Mouse (Mus musculus): Measurements from ENCODE around the gene Lgals3. TPM values are rescaled to one million over a fixed set of nuclear protein-coding genes. Genes with fewer than 3 reads are reported as not detected.

The Lgals3 gene
- polyA plus RNA-seq, 1 experiment from 2014 or later, result 0.49 TPM

DNA sequence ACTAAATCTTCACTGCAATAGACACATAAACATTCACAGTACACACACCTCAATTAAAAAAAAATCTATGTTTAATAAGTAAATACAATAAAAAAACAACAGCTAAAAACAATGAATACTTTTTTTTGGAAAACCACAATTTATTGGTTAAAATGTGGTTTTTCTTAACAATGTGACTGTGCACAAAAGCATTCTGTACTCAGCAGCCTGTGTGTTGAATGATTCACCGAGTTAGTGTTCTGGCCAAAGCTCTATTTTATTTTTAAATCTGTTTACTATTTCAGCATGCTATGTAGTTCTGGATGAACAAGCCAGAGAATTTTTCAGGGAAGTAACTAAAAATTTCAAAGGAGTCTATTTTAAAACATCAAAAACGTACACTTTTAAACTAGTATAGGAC lies 9.0 kb downstream of the Lgals3 start:
- H3K4me1 ChIP-seq, result peaks cover 7% of the 10 kb centered on the region
- 79% methylated on average over 2 of the region's 2 CpGs for WGBS
- no peak overlapping the region for H3K27ac ChIP-seq
- H3K9me3 ChIP-seq (replicated peaks), result no peaks in the 10 kb centered on the region
- no peak for DNase-seq (ENCODE audit: low spot score)
- H3K27me3 ChIP-seq (ENCODE audit: low read depth, poor library complexity, severe bottlenecking), result peaks cover 42% of the 10 kb centered on the region
- H3K36me3 ChIP-seq, result no peaks in the 10 kb centered on the region
- H3K4me3 ChIP-seq, result no peak overlapping the region

DNA sequence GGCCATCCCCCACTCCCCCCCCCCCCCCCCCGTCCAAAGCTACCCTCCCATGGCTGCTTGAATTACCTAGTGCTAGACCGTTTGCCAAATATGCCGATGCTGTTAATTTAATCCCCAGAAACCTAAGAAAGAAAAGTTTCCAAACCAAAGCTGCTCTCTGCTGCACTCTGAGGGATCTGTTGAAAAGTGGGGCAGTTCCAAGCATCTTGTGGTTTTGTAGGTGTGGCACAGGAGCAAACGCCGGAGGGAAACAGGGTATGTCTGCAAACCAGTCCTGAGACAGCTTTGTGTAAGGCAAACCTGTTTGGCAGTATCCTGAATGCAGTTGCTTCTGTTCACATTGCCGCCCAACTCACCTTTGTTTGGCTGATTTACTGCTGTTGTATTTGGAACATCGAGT lies 10.8 kb downstream of the Lgals3 start:
- Histone ChIP-seq H3K4me3 (no peak overlapping the region), H3K27me3 (ENCODE audit: low read depth, poor library complexity, severe bottlenecking) (peaks cover 24% of the 10 kb centered on the region), H3K36me3 (no peaks in the 10 kb centered on the region), H3K27ac (no peak overlapping the region), H3K4me1 (peaks cover 7% of the 10 kb centered on the region), H3K9me3 (replicated peaks) (no peaks in the 10 kb centered on the region)
- WGBS, result 84% methylated on average over 7 of the region's 7 CpGs
- DNase-seq (ENCODE audit: low spot score), result no peak

- peaks cover 36% of the 10 kb centered on the region for H3K36me3 ChIP-seq
- WGBS, result 92% methylated on average over 7 of the region's 7 CpGs
Observed at GRCm38 (mm10) chr14:47383911-47384310, 16.4 kb downstream of the Lgals3 start.

GRCm38 (mm10) chr14:47384653-47385052 lies 17.1 kb downstream of the Lgals3 start:
- Histone ChIP-seq H3K27ac (no peak overlapping the region), H3K4me1 (no peaks in the 10 kb centered on the region), H3K4me3 (no peak overlapping the region), H3K9me3 (replicated peaks) (no peaks in the 10 kb centered on the region), H3K36me3 (peaks cover 43% of the 10 kb centered on the region), H3K27me3 (ENCODE audit: low read depth, poor library complexity, severe bottlenecking) (no peaks in the 10 kb centered on the region)
- no peak for DNase-seq (ENCODE audit: low spot score)
- 89% methylated on average over 10 of the region's 10 CpGs for whole genome bisulfite sequencing

More at GRCm38 (mm10) chr14:47383911-47384310, 16.4 kb downstream of the Lgals3 start:
- H3K4me1 ChIP-seq, result no peaks in the 10 kb centered on the region
- no peaks in the 10 kb centered on the region for H3K27me3 ChIP-seq (ENCODE audit: low read depth, poor library complexity, severe bottlenecking)
- H3K4me3 ChIP-seq, result no peak overlapping the region
- no peaks in the 10 kb centered on the region for H3K9me3 ChIP-seq (replicated peaks)
- no peak for DNase-seq (ENCODE audit: low spot score)
- H3K27ac ChIP-seq, result no peak overlapping the region

DNA sequence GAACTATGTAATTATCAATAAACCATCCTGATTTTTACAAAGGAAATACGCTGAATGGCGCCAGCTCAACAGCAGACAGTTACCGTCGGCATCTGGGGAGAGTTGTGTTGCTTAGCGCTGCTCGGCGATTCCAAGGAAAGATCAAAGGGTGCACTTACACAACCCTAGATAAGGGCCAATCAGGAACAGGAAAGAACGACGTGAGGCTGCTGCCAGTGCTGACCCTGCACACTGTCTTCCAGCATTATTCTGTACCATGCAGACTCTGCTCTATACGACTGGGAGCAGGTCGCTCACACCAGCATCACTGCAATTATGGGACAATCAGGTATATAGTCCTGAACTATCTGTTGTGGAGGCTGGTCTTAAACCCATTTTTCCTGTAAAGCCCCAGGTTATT lies 18.6 kb downstream of the Lgals3 start:
- Histone ChIP-seq H3K27ac (no peak overlapping the region), H3K4me1 (no peaks in the 10 kb centered on the region), H3K4me3 (no peak overlapping the region), H3K27me3 (ENCODE audit: low read depth, poor library complexity, severe bottlenecking) (no peaks in the 10 kb centered on the region), H3K9me3 (replicated peaks) (no peaks in the 10 kb centered on the region), H3K36me3 (peaks cover 58% of the 10 kb centered on the region)
- 77% methylated on average over 11 of the region's 11 CpGs for WGBS
- DNase-seq (ENCODE audit: low spot score), result no peak

GRCm38 (mm10) chr14:47393354-47394094 lies 26.0 kb downstream of the Lgals3 start:
- no peak for DNase-seq (ENCODE audit: low spot score)
- Histone ChIP-seq H3K27ac (no peak overlapping the region), H3K9me3 (replicated peaks) (no peaks in the 10 kb centered on the region), H3K27me3 (ENCODE audit: low read depth, poor library complexity, severe bottlenecking) (no peaks in the 10 kb centered on the region), H3K4me3 (no peak overlapping the region), H3K36me3 (peaks cover 100% of the 10 kb centered on the region), H3K4me1 (no peaks in the 10 kb centered on the region)
- 92% methylated on average over 10 of the region's 10 CpGs for WGBS

DNA sequence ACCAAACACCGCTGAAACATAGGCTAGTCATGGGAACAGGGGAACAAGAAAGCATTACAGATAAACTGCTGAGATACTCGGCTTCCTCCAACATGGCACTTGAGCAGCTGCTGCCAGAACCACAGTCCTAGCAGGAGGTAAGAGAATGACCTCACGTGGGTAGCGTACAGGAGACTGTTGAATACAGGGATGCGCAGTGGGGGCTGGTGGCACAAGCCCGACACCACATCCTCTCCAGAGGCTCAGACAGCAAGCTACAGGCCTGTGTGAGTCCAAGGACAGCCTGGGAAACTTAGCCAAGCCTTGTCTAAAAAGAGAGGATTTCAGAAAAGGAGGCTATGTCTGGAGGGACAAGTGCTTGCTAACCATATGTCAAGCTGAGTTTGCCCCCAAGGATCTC lies 27.5 kb downstream of the Lgals3 start:
- no peak overlapping the region for H3K4me3 ChIP-seq
- no peaks in the 10 kb centered on the region for H3K27me3 ChIP-seq (ENCODE audit: low read depth, poor library complexity, severe bottlenecking)
- no peak for DNase-seq (ENCODE audit: low spot score)
- H3K4me1 ChIP-seq, result no peaks in the 10 kb centered on the region
- WGBS, result 98% methylated on average over 6 of the region's 6 CpGs
- H3K9me3 ChIP-seq (replicated peaks), result no peaks in the 10 kb centered on the region
- H3K27ac ChIP-seq, result no peak overlapping the region
- peaks cover 100% of the 10 kb centered on the region for H3K36me3 ChIP-seq

GRCm38 (mm10) chr14:47395462-47396026 lies 28.0 kb downstream of the Lgals3 start:
- Histone ChIP-seq H3K4me1 (no peaks in the 10 kb centered on the region), H3K9me3 (replicated peaks) (no peaks in the 10 kb centered on the region), H3K27me3 (ENCODE audit: low read depth, poor library complexity, severe bottlenecking) (no peaks in the 10 kb centered on the region), H3K27ac (no peak overlapping the region), H3K4me3 (no peak overlapping the region), H3K36me3 (peaks cover 100% of the 10 kb centered on the region)
- DNase-seq (ENCODE audit: low spot score), result no peak
- WGBS, result 92% methylated on average over 15 of the region's 15 CpGs

DNA sequence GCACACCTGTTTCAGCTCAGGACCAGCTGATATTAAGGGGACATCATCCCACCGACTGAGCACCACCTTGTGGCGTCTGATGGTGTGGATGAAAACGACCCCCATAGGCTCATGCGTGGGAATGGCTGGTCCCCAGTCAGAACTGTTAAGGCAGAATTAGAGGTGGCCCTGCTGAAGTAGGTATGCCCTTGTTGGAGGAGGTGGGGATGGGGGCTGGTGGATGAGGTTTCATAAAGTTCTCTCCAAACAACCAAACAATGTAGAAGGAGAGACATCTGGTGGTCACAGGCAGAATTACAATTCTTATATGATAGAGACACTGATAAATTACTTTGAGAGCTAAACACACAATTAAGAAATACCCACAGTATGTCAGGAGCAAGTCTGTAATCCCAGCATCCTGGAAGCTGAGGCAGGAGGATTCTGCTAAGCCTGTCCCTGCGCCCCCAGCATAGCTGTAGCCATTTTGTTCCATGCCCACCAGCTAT lies 28.7 kb downstream of the Lgals3 start:
- DNase-seq (ENCODE audit: low spot score), result no peak
- Histone ChIP-seq H3K27me3 (ENCODE audit: low read depth, poor library complexity, severe bottlenecking) (no peaks in the 10 kb centered on the region), H3K36me3 (peaks cover 99% of the 10 kb centered on the region), H3K9me3 (replicated peaks) (no peaks in the 10 kb centered on the region), H3K4me3 (no peak overlapping the region), H3K27ac (no peak overlapping the region), H3K4me1 (no peaks in the 10 kb centered on the region)
- 74% methylated on average over 5 of the region's 5 CpGs for WGBS

DNA sequence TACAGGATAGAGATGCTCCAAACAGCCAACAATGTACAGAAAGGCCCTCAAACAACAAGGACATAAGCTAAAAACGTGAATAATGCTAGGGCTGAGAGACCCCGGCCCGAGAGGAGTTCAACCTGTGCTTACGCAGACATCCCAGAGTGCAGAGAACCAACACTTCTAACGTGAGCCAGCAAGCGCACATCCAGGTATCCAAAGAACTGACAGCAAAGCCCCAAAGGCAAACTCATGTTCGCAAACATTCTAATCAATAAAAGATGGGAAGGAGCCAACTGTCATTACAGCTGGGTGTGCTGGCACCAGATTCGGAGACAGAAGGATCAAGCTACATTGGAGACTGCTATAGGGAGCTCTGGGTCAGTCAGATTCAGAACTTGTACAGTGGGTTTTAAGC lies 35.2 kb downstream of the Lgals3 start:
- 94% methylated on average over 8 of the region's 8 CpGs for WGBS
- DNase-seq (ENCODE audit: low spot score), result no peak
- Histone ChIP-seq H3K36me3 (peaks cover 99% of the 10 kb centered on the region), H3K4me3 (no peak overlapping the region), H3K4me1 (no peaks in the 10 kb centered on the region), H3K27me3 (ENCODE audit: low read depth, poor library complexity, severe bottlenecking) (no peaks in the 10 kb centered on the region), H3K9me3 (replicated peaks) (no peaks in the 10 kb centered on the region), H3K27ac (no peak overlapping the region)

- no peak overlapping the region for H3K4me3 ChIP-seq
- 90% methylated on average over 9 of the region's 9 CpGs for WGBS
Observed at GRCm38 (mm10) chr14:47406000-47406399, 38.4 kb downstream of the Lgals3 start.

GRCm38 (mm10) chr14:47417346-47417745 lies 49.8 kb downstream of the Lgals3 start:
- Histone ChIP-seq H3K27me3 (ENCODE audit: low read depth, poor library complexity, severe bottlenecking) (no peaks in the 10 kb centered on the region), H3K36me3 (peaks cover 41% of the 10 kb centered on the region), H3K27ac (peak overlapping the region; percentile 92), H3K9me3 (replicated peaks) (no peaks in the 10 kb centered on the region), H3K4me1 (peaks cover 21% of the 10 kb centered on the region), H3K4me3 (peak overlapping the region; percentile 79)
- no peak for DNase-seq (ENCODE audit: low spot score)
- 39% methylated on average over 3 of the region's 3 CpGs for WGBS

More at GRCm38 (mm10) chr14:47406000-47406399, 38.4 kb downstream of the Lgals3 start:
- Histone ChIP-seq H3K27me3 (ENCODE audit: low read depth, poor library complexity, severe bottlenecking) (no peaks in the 10 kb centered on the region), H3K4me1 (no peaks in the 10 kb centered on the region), H3K36me3 (peaks cover 100% of the 10 kb centered on the region), H3K9me3 (replicated peaks) (no peaks in the 10 kb centered on the region), H3K27ac (no peak overlapping the region)
- no peak for DNase-seq (ENCODE audit: low spot score)

GRCm38 (mm10) chr14:47417775-47418665 lies 50.5 kb downstream of the Lgals3 start, which contains the start of gene Dlgap5:
Dlgap5 (minus strand) TSS chr14:47418407.
- peaks cover 35% of the 10 kb centered on the region for H3K36me3 ChIP-seq
- no peaks in the 10 kb centered on the region for H3K9me3 ChIP-seq (replicated peaks)
- peak; percentile 93 for DNase-seq (ENCODE audit: low spot score)
- peak within 1 kb of the TSS; percentile 79 for H3K4me3 ChIP-seq
- H3K27ac ChIP-seq, result peak within 1 kb of the TSS; percentile 92
- WGBS, result 2% methylated on average over 36 of the region's 36 CpGs
- H3K4me1 ChIP-seq, result peaks cover 21% of the 10 kb centered on the region
- H3K27me3 ChIP-seq (ENCODE audit: low read depth, poor library complexity, severe bottlenecking), result no peaks in the 10 kb centered on the region
